Mouse (Mus musculus): ENCODE results near the gene Rex1bd.
A peak's percentile ranks its signal among the peaks of the same experiment; 100 is the strongest.

Gene Rex1bd

GRCm38 (mm10) chr8:70502540-70502939 is 4.0 kb downstream of the Rex1bd start:
- DNase-seq (ENCODE audit: low spot score in 2 of 2), result no peak

- DNase-seq (ENCODE audit: low spot score in 2 of 2), result no peak
Observed at GRCm38 (mm10) chr8:70501820-70502529, 4.6 kb downstream of the Rex1bd start.

- DNase-seq (ENCODE audit: low spot score in 2 of 2), result no peak
Observed at GRCm38 (mm10) chr8:70500386-70501301, 5.9 kb downstream of the Rex1bd start.

- no peak for DNase-seq (ENCODE audit: low spot score in 2 of 2)
Observed at GRCm38 (mm10) chr8:70495771-70496062, 10.8 kb downstream of the Rex1bd start.

- DNase-seq (ENCODE audit: low spot score in 2 of 2), result no peak
Observed at GRCm38 (mm10) chr8:70495001-70495770, 11.4 kb downstream of the Rex1bd start.

GRCm38 (mm10) chr8:70494416-70494945 is 12.1 kb downstream of the Rex1bd start:
- DNase-seq (ENCODE audit: low spot score in 2 of 2), result no peak

GRCm38 (mm10) chr8:70493692-70494415 is 12.7 kb downstream of the Rex1bd start:
- no peak for DNase-seq (ENCODE audit: low spot score in 2 of 2)

- no peak for DNase-seq (ENCODE audit: low spot score in 2 of 2)
Observed at GRCm38 (mm10) chr8:70492664-70493640, 13.6 kb downstream of the Rex1bd start, which contains the start of gene Crlf1. Gene Crlf1 (plus strand): TSS chr8:70493158.

GRCm38 (mm10) chr8:70490880-70491495 is 15.6 kb downstream of the Rex1bd start:
- DNase-seq (ENCODE audit: low spot score in 2 of 2), result no peak

- DNase-seq (ENCODE audit: low spot score in 2 of 2), result no peak
Observed at GRCm38 (mm10) chr8:70490061-70490879, 16.3 kb downstream of the Rex1bd start.

- no peak for DNase-seq (ENCODE audit: low spot score in 2 of 2)
Observed at GRCm38 (mm10) chr8:70489576-70489975, 17.0 kb downstream of the Rex1bd start.

GRCm38 (mm10) chr8:70488931-70489470 is 17.6 kb downstream of the Rex1bd start:
- DNase-seq (ENCODE audit: low spot score in 2 of 2), result no peak

- no peak for DNase-seq (ENCODE audit: low spot score in 2 of 2)
Observed at GRCm38 (mm10) chr8:70487993-70488796, 18.4 kb downstream of the Rex1bd start.

GRCm38 (mm10) chr8:70486941-70487520 is 19.5 kb downstream of the Rex1bd start, which contains the start of gene Tmem59l:
Gene Tmem59l (minus strand): TSS chr8:70487358.
- peak in 1 of 2 experiments; percentile 65 for DNase-seq (ENCODE audit: low spot score in 2 of 2)

GRCm38 (mm10) chr8:70486191-70486681 is 20.3 kb downstream of the Rex1bd start:
- DNase-seq (ENCODE audit: low spot score in 2 of 2), result no peak

- DNase-seq (ENCODE audit: low spot score in 2 of 2), result no peak
Observed at GRCm38 (mm10) chr8:70482943-70483342, 23.6 kb downstream of the Rex1bd start.

- DNase-seq (ENCODE audit: low spot score in 2 of 2), result peak; percentile 54 to 74
Observed at GRCm38 (mm10) chr8:70481908-70482307, 24.6 kb downstream of the Rex1bd start.
